Mouse (Mus musculus) G1E (cell line): Measurements from ENCODE around the gene Gm10037.

Experiments used
- CTCF ChIP-seq: IDR thresholded peaks from 2 replicates; pipeline ENCODE4 v1.5.1; 2012; ENCODE audit warnings: low read depth, low read length, inconsistent platforms, mixed read lengths
- GATA1 ChIP-seq: IDR thresholded peaks from 2 replicates; pipeline ENCODE4 v1.6.1; 2012; ENCODE audit warnings: borderline replicate concordance, low read length, inconsistent platforms, mixed read lengths
- GATA2 ChIP-seq: IDR thresholded peaks from 2 replicates; pipeline ENCODE4 v1.6.1; 2012; ENCODE audit warnings: low read depth, low read length, inconsistent platforms, borderline replicate concordance
- POLR2AphosphoS5 ChIP-seq: IDR thresholded peaks from 2 replicates; pipeline ENCODE4 v1.6.1; 2012; ENCODE audit warnings: low read depth, low read length, inconsistent platforms; ENCODE audit not compliant: insufficient replicate concordance
- TAL1 ChIP-seq: conservative IDR thresholded peaks from 2 replicates; pipeline ENCODE4 v1.6.1; 2012; ENCODE audit warnings: low read depth, low read length, inconsistent platforms, mixed read lengths

DNA sequence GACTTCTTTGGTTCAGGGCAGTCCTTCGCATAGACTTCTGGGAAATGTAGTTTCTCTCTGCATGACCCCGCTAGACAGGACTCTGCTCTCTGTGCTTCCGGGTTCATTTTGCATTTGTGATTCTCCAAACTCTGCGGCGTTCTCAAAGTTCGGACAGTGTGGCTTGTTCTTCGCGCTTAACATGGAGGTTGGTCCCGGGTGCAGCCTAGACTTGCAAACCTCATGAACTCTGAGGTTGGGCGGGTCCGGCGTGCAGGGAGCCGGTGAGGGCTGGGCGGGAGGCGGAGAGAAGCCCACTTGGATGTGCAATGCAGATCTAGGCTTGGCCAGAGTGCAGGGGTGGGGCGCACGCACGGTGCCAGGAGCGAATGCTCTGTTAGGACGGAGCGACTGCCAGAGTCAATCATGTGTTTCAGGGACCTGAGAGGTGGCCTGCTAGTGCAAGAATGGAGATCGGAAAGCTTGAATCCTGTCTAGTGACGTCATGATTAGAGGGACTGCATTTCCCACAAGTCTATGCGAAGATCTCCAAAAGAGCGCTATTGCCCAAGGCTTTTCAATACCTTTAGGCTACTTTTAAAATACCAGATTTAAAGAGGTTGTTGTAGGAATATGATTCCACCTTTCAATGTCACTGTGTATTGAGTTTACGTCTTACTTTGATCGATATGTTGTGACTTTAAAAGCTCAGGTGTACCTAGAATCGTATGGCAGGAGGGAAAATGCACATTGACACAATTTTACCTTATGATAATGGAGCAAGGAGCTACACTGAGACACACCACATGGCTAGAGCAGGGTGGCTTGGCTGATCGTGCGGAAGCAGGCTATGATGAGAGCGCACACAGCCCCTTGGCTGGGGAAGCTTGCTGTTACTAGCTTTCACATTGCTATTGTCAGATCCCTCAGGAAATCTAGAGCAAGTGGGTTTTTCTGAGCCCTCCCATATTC, 16.9 kb upstream of the Gm10037 start, which contains the start of gene Zfp273:
- TF ChIP-seq CTCF, result no peak
- TF ChIP-seq POLR2AphosphoS5, result no peak
- TF ChIP-seq GATA1, result no peak
- TF ChIP-seq TAL1, result no peak
- TF ChIP-seq GATA2, result no peak
